Mouse (Mus musculus): ENCODE measurements around the gene Tfap4.

Gene Tfap4

DNA sequence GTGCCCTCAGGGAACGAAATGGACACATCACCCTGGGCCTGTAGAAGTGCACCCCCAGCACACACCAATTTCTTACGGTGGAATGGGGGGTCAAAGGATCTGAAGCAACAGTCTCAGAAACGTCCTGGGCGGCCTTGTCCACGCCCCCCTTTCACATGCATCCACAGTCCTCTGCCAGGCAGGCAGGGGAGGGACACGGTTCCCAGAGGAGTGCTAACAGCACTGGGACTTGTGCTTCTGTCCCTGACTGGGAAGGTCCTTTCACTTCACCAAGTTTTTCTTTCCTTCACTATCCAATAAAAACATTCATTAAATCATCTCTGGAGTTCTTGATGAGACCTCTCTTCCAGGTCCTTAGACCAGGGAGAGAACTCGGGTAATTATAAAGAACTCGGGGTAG, 39.0 kb downstream of the Tfap4 start:
- DNase-seq (ENCODE audit: low spot score in 2 of 2): no peak

- no peak for DNase-seq (ENCODE audit: low spot score in 2 of 2)
These were observed 39.8 kb downstream of the Tfap4 start for GRCm38 (mm10) chr16:4519825-4520224.

- DNase-seq (ENCODE audit: low spot score in 2 of 2): peak; percentile 57
These were observed 40.5 kb downstream of the Tfap4 start for GRCm38 (mm10) chr16:4519157-4519556.

GRCm38 (mm10) chr16:4517906-4518305, 41.7 kb downstream of the Tfap4 start:
- no peak for DNase-seq (ENCODE audit: low spot score in 2 of 2)

- no peak for DNase-seq (ENCODE audit: low spot score in 2 of 2)
These were observed 45.3 kb downstream of the Tfap4 start for GRCm38 (mm10) chr16:4514383-4514782.

- DNase-seq (ENCODE audit: low spot score in 2 of 2): peak; percentile 15 to 23
These were observed 46.8 kb downstream of the Tfap4 start for GRCm38 (mm10) chr16:4512661-4513438.

DNA sequence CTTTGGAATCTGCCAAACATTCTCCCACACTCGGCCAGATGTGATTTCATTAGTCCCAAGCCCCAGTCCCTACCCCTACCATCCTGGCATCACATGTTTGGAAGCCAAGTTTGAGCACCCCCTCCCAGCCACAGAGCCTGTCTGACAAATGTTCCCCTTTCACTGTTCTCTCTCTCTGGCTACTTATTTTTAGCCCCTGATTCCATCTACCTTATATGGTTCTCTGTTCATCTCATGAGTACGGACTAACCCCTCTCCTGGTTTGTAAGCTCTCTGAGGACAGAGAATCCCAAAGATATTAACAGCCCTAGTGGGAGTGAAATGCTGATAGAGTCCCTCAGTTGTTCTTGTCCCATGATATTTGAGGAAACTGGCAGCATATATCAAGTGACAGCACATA, 48.3 kb downstream of the Tfap4 start:
- no peak for DNase-seq (ENCODE audit: low spot score in 2 of 2)

DNA sequence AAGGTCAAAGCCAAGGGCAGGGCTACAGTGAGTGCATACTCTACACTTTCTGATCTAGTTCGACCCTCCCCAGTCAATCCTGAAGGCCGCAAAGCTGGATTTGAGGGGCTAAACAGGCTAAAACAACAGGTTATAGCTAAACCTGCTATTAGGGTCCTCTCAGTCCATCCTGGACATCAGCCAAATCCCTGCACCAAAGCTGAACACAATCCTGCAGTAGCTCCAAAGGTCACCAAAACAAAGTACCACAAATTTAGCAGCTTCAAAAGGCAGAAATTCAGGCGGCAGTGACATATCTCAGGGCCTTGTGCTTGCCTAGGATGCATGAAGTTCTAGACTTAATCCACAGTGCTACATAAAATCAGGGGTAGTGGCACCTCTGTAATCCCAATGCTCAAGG, 53.5 kb downstream of the Tfap4 start:
- no peak for DNase-seq (ENCODE audit: low spot score in 2 of 2)

GRCm38 (mm10) chr16:4503495-4503894, 56.2 kb downstream of the Tfap4 start:
- no peak for DNase-seq (ENCODE audit: low spot score in 2 of 2)

DNA sequence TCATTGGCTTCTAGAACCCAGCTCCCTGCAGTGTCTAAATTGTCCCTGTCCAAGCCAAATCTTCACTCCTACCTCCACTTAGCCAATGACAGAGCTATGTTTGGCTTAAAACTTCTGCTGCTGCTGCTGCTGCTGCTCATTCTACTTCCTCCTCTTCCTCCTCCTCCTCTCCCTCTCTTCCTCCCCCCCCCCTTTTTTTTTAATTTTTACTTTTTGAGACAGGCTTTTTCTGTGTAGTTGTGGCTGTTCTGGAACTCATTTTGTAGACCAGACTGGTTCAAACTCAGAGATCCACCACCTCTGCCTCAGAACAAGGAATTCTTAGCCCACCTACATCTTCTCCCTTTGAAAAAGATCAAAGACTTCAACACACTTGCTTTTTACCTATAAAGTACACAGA, 57.1 kb downstream of the Tfap4 start:
- no peak for DNase-seq (ENCODE audit: low spot score in 2 of 2)

DNA sequence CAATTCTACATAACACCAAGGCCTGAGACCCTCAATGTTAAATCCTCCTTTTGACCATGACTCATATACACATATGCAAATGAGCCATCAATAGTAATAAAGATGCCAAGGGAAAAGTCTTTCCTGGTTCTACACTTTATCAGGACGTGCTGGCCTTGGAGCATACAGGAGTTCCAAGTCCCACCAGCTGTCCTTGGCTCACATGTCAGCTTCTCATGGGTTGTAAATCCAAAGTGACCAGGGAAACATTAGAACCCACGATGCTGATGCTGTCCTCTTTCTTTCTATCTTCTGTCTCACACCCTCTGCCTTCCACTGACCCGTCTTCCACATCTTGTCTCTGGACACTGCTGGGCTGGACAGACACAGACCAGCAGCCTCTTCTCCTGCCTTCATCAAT, 58.0 kb downstream of the Tfap4 start:
- no peak for DNase-seq (ENCODE audit: low spot score in 2 of 2)

- DNase-seq (ENCODE audit: low spot score in 2 of 2): peak; percentile 51 to 57
These were observed 58.9 kb downstream of the Tfap4 start for GRCm38 (mm10) chr16:4500598-4501385.

GRCm38 (mm10) chr16:4497762-4498607, 61.7 kb downstream of the Tfap4 start:
- no peak for DNase-seq (ENCODE audit: low spot score in 2 of 2)

- no peak for DNase-seq (ENCODE audit: low spot score in 2 of 2)
These were observed 63.2 kb downstream of the Tfap4 start for GRCm38 (mm10) chr16:4496470-4496869.

DNA sequence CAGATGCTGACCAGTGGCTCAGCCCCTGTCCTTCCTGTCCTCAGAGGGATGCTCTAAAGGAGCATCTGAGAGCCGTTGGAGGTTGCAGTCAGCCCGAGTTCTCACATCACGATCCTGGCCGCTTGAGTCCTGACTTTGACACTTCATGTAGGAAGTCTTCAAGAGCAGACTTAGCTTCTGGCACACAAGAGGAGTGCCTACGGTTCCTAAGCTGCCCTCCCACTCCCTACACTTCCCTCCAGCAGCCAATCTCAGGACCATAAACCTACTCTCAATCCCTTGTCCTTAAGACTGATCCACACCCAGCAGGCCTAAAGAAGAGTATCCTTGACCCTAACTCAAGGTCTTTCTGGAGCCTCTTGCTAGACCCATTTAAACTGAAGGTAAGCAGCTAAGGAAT, 63.8 kb downstream of the Tfap4 start:
- DNase-seq (ENCODE audit: low spot score in 2 of 2): peak; percentile 59 to 71

Measured in spleen, postnatal 36 days (tissue).